Mouse (Mus musculus): ENCODE measurements around the gene Cbr1.

GRCm38 (mm10) chr16:93594448-93594847 is 11.2 kb upstream of the Cbr1 start:
- TF ChIP-seq POLR2A (IDR thresholded peaks at IDR 0.05; ENCODE audit: borderline replicate concordance, control insufficient read depth, low read depth, low read length): no peak
- TF ChIP-seq CTCF (IDR thresholded peaks at IDR 0.05; ENCODE audit: control insufficient read depth, insufficient read depth, low read length): no peak

Measured in bone marrow, adult 2 months (tissue).